Mouse (Mus musculus) kidney, postnatal 36 days (tissue): ENCODE measurements at regions not wholly inside any gene's neighbourhood (a gene's known extent, or its start where the extent isn't known, plus 50 kb on each side); places are given as distances from the start of the nearest gene placed in this dataset.

Experiments
- DNase-seq, 2 experiments: peaks; one replicate each; pipeline ENCODE4 v3.0.0; 2021 to 2022; ENCODE audit warnings: mixed read lengths in 2 of 2

GRCm38 (mm10) chr1:75901146-75901545 is 355.1 kb downstream of the Slc4a3 start:
- DNase-seq, result no peak

GRCm38 (mm10) chr1:75905699-75906470 is 359.8 kb downstream of the Slc4a3 start:
- no peak for DNase-seq

- DNase-seq, result no peak
Measured at GRCm38 (mm10) chr1:75915311-75915710, 369.2 kb downstream of the Slc4a3 start.

GRCm38 (mm10) chr1:75916181-75916580 is 370.1 kb downstream of the Slc4a3 start:
- no peak for DNase-seq

GRCm38 (mm10) chr1:75919134-75919533 is 373.1 kb downstream of the Slc4a3 start:
- peak in 1 of 2 experiments; percentile 4 for DNase-seq

- no peak for DNase-seq
Measured at GRCm38 (mm10) chr1:75925046-75925445, 379.0 kb downstream of the Slc4a3 start.

GRCm38 (mm10) chr1:75925802-75926201 is 379.7 kb downstream of the Slc4a3 start:
- peak; percentile 86 to 96 for DNase-seq

- no peak for DNase-seq
Measured at GRCm38 (mm10) chr1:75931852-75932251, 385.8 kb downstream of the Slc4a3 start.

- DNase-seq, result peak; percentile 43
Measured at GRCm38 (mm10) chr1:75933831-75934230, 387.8 kb downstream of the Slc4a3 start.

GRCm38 (mm10) chr1:75934761-75935160 is 388.7 kb downstream of the Slc4a3 start:
- DNase-seq, result no peak

- no peak for DNase-seq
Measured at GRCm38 (mm10) chr1:75935866-75936265, 389.8 kb downstream of the Slc4a3 start.

GRCm38 (mm10) chr1:75936596-75936995 is 390.5 kb downstream of the Slc4a3 start:
- DNase-seq, result peak; percentile 6 to 13

- no peak for DNase-seq
Measured at GRCm38 (mm10) chr1:75937331-75937730, 391.3 kb downstream of the Slc4a3 start.

GRCm38 (mm10) chr1:75946290-75946839 is 400.3 kb downstream of the Slc4a3 start:
- DNase-seq, result no peak

- no peak for DNase-seq
Measured at GRCm38 (mm10) chr1:75978203-75978986, 432.3 kb downstream of the Slc4a3 start.

- no peak for DNase-seq
Measured at GRCm38 (mm10) chr1:75983057-75983456, 437.0 kb downstream of the Slc4a3 start.

GRCm38 (mm10) chr1:75983487-75983886 is 437.4 kb downstream of the Slc4a3 start:
- DNase-seq, result no peak

GRCm38 (mm10) chr1:75988496-75988895 is 442.4 kb downstream of the Slc4a3 start:
- no peak for DNase-seq

- DNase-seq, result no peak
Measured at GRCm38 (mm10) chr1:75992039-75992438, 446.0 kb downstream of the Slc4a3 start.

GRCm38 (mm10) chr1:75997222-75997621 is 451.2 kb downstream of the Slc4a3 start:
- no peak for DNase-seq

- no peak for DNase-seq
Measured at GRCm38 (mm10) chr1:76001124-76001523, 455.1 kb downstream of the Slc4a3 start.

- DNase-seq, result peak; percentile 41 to 56
Measured at GRCm38 (mm10) chr1:76009601-76010000, 463.5 kb downstream of the Slc4a3 start.

- DNase-seq, result peak; percentile 12 to 48
Measured at GRCm38 (mm10) chr1:76010212-76010800, 464.2 kb downstream of the Slc4a3 start.
